Mouse (Mus musculus): ENCODE data around the gene Tnf. TPM values are rescaled to one million over a fixed set of nuclear protein-coding genes. Genes with fewer than 3 reads are reported as not detected.

The Tnf gene
- polyA plus RNA-seq, 1 experiment from 2014 or later, result not detected

- H3K4me1 ChIP-seq (replicated peaks; ENCODE audit: control insufficient read depth, insufficient read depth, low read length), result peaks cover 6% of the 10 kb centered on the region
- ATAC-seq (replicated peaks; ENCODE audit: low FRiP score), result no peak
- H3K27me3 ChIP-seq (ENCODE audit: control insufficient read depth, insufficient read depth, low read length), result no peaks in the 10 kb centered on the region
- H3K9me3 ChIP-seq (ENCODE audit: control insufficient read depth, low read length), result no peaks in the 10 kb centered on the region
- no peak overlapping the region for H3K4me3 ChIP-seq (ENCODE audit: low read depth, low read length)
- no peak overlapping the region for H3K27ac ChIP-seq (ENCODE audit: low read depth, low read length)
- no peak for DNase-seq (ENCODE audit: low spot score)
- 95% methylated on average over 16 of the region's 16 CpGs for WGBS
- H3K9ac ChIP-seq (ENCODE audit: low read length), result no peak overlapping the region
- H3K4me2 ChIP-seq (ENCODE audit: low read depth, low read length, severe bottlenecking), result no peak overlapping the region
- peaks cover 69% of the 10 kb centered on the region for H3K36me3 ChIP-seq (ENCODE audit: control insufficient read depth, insufficient read depth, low read length)
Observed at GRCm38 (mm10) chr17:35158850-35159593, 42.8 kb downstream of the Tnf start.

- Histone ChIP-seq H3K27ac (ENCODE audit: low read depth, low read length) (no peak overlapping the region), H3K9ac (ENCODE audit: low read length) (no peak overlapping the region), H3K9me3 (ENCODE audit: control insufficient read depth, low read length) (no peaks in the 10 kb centered on the region), H3K4me2 (ENCODE audit: low read depth, low read length, severe bottlenecking) (no peak overlapping the region), H3K4me1 (replicated peaks; ENCODE audit: control insufficient read depth, insufficient read depth, low read length) (peaks cover 3% of the 10 kb centered on the region), H3K27me3 (ENCODE audit: control insufficient read depth, insufficient read depth, low read length) (no peaks in the 10 kb centered on the region), H3K36me3 (ENCODE audit: control insufficient read depth, insufficient read depth, low read length) (peaks cover 81% of the 10 kb centered on the region), H3K4me3 (ENCODE audit: low read depth, low read length) (no peak overlapping the region)
- DNase-seq (ENCODE audit: low spot score), result peak; percentile 50
- WGBS, result 95% methylated on average over 8 of the region's 8 CpGs
- no peak for ATAC-seq (replicated peaks; ENCODE audit: low FRiP score)
Observed at GRCm38 (mm10) chr17:35157661-35158175, 44.1 kb downstream of the Tnf start.

- Histone ChIP-seq H3K4me3 (ENCODE audit: low read depth, low read length) (no peak overlapping the region), H3K27me3 (ENCODE audit: control insufficient read depth, insufficient read depth, low read length) (no peaks in the 10 kb centered on the region), H3K4me1 (replicated peaks; ENCODE audit: control insufficient read depth, insufficient read depth, low read length) (no peaks in the 10 kb centered on the region), H3K9ac (ENCODE audit: low read length) (no peak overlapping the region), H3K27ac (ENCODE audit: low read depth, low read length) (no peak overlapping the region), H3K4me2 (ENCODE audit: low read depth, low read length, severe bottlenecking) (no peak overlapping the region), H3K36me3 (ENCODE audit: control insufficient read depth, insufficient read depth, low read length) (peaks cover 86% of the 10 kb centered on the region), H3K9me3 (ENCODE audit: control insufficient read depth, low read length) (no peaks in the 10 kb centered on the region)
- WGBS, result 92% methylated on average over 8 of the region's 8 CpGs
- ATAC-seq (replicated peaks; ENCODE audit: low FRiP score), result no peak
- no peak for DNase-seq (ENCODE audit: low spot score)
Observed at GRCm38 (mm10) chr17:35157254-35157653, 44.6 kb downstream of the Tnf start.

- H3K9ac ChIP-seq (ENCODE audit: low read length), result no peak overlapping the region
- H3K27ac ChIP-seq (ENCODE audit: low read depth, low read length), result no peak overlapping the region
- 92% methylated on average over 33 of the region's 33 CpGs for WGBS
- H3K4me3 ChIP-seq (ENCODE audit: low read depth, low read length), result no peak overlapping the region
- no peaks in the 10 kb centered on the region for H3K9me3 ChIP-seq (ENCODE audit: control insufficient read depth, low read length)
- no peaks in the 10 kb centered on the region for H3K27me3 ChIP-seq (ENCODE audit: control insufficient read depth, insufficient read depth, low read length)
- no peak for ATAC-seq (replicated peaks; ENCODE audit: low FRiP score)
- peaks cover 85% of the 10 kb centered on the region for H3K36me3 ChIP-seq (ENCODE audit: control insufficient read depth, insufficient read depth, low read length)
- no peak for DNase-seq (ENCODE audit: low spot score)
- H3K4me2 ChIP-seq (ENCODE audit: low read depth, low read length, severe bottlenecking), result no peak overlapping the region
- H3K4me1 ChIP-seq (replicated peaks; ENCODE audit: control insufficient read depth, insufficient read depth, low read length), result no peaks in the 10 kb centered on the region
Observed at GRCm38 (mm10) chr17:35156461-35157200, 45.2 kb downstream of the Tnf start.

GRCm38 (mm10) chr17:35155451-35155850 lies 46.4 kb downstream of the Tnf start:
- WGBS, result 93% methylated on average over 12 of the region's 12 CpGs
- Histone ChIP-seq H3K4me2 (ENCODE audit: low read depth, low read length, severe bottlenecking) (no peak overlapping the region), H3K27me3 (ENCODE audit: control insufficient read depth, insufficient read depth, low read length) (no peaks in the 10 kb centered on the region), H3K36me3 (ENCODE audit: control insufficient read depth, insufficient read depth, low read length) (peaks cover 82% of the 10 kb centered on the region), H3K4me1 (replicated peaks; ENCODE audit: control insufficient read depth, insufficient read depth, low read length) (no peaks in the 10 kb centered on the region), H3K9me3 (ENCODE audit: control insufficient read depth, low read length) (no peaks in the 10 kb centered on the region), H3K9ac (ENCODE audit: low read length) (no peak overlapping the region), H3K27ac (ENCODE audit: low read depth, low read length) (no peak overlapping the region), H3K4me3 (ENCODE audit: low read depth, low read length) (no peak overlapping the region)
- ATAC-seq (replicated peaks; ENCODE audit: low FRiP score) (no peak), DNase-seq (ENCODE audit: low spot score) (peak; percentile 52)

- no peak for DNase-seq (ENCODE audit: low spot score)
- 87% methylated on average over 7 of the region's 7 CpGs for WGBS
Observed at GRCm38 (mm10) chr17:35154616-35155015, 47.2 kb downstream of the Tnf start.

GRCm38 (mm10) chr17:35153931-35154330 lies 47.9 kb downstream of the Tnf start:
- 90% methylated on average over 4 of the region's 4 CpGs for WGBS
- ATAC-seq (replicated peaks; ENCODE audit: low FRiP score) (no peak), DNase-seq (ENCODE audit: low spot score) (no peak)
- no peaks in the 10 kb centered on the region for H3K4me1 ChIP-seq (replicated peaks; ENCODE audit: control insufficient read depth, insufficient read depth, low read length)
- no peak overlapping the region for H3K9ac ChIP-seq (ENCODE audit: low read length)
- H3K36me3 ChIP-seq (ENCODE audit: control insufficient read depth, insufficient read depth, low read length), result peaks cover 81% of the 10 kb centered on the region
- no peaks in the 10 kb centered on the region for H3K9me3 ChIP-seq (ENCODE audit: control insufficient read depth, low read length)
- H3K4me3 ChIP-seq (ENCODE audit: low read depth, low read length), result no peak overlapping the region
- no peak overlapping the region for H3K27ac ChIP-seq (ENCODE audit: low read depth, low read length)
- no peaks in the 10 kb centered on the region for H3K27me3 ChIP-seq (ENCODE audit: control insufficient read depth, insufficient read depth, low read length)
- H3K4me2 ChIP-seq (ENCODE audit: low read depth, low read length, severe bottlenecking), result no peak overlapping the region

More at GRCm38 (mm10) chr17:35154616-35155015, 47.2 kb downstream of the Tnf start:
- Histone ChIP-seq H3K4me1 (replicated peaks; ENCODE audit: control insufficient read depth, insufficient read depth, low read length) (no peaks in the 10 kb centered on the region), H3K27me3 (ENCODE audit: control insufficient read depth, insufficient read depth, low read length) (no peaks in the 10 kb centered on the region), H3K36me3 (ENCODE audit: control insufficient read depth, insufficient read depth, low read length) (peaks cover 80% of the 10 kb centered on the region), H3K4me3 (ENCODE audit: low read depth, low read length) (no peak overlapping the region), H3K9me3 (ENCODE audit: control insufficient read depth, low read length) (no peaks in the 10 kb centered on the region), H3K9ac (ENCODE audit: low read length) (no peak overlapping the region), H3K27ac (ENCODE audit: low read depth, low read length) (no peak overlapping the region), H3K4me2 (ENCODE audit: low read depth, low read length, severe bottlenecking) (no peak overlapping the region)
- ATAC-seq (replicated peaks; ENCODE audit: low FRiP score), result no peak

- no peaks in the 10 kb centered on the region for H3K9me3 ChIP-seq (ENCODE audit: control insufficient read depth, low read length)
- H3K4me1 ChIP-seq (replicated peaks; ENCODE audit: control insufficient read depth, insufficient read depth, low read length), result no peaks in the 10 kb centered on the region
- H3K9ac ChIP-seq (ENCODE audit: low read length), result no peak overlapping the region
- 93% methylated on average over 9 of the region's 9 CpGs for WGBS
- H3K36me3 ChIP-seq (ENCODE audit: control insufficient read depth, insufficient read depth, low read length), result peaks cover 74% of the 10 kb centered on the region
- ATAC-seq (replicated peaks; ENCODE audit: low FRiP score), result no peak
- no peak overlapping the region for H3K4me3 ChIP-seq (ENCODE audit: low read depth, low read length)
- peak; percentile 52 for DNase-seq (ENCODE audit: low spot score)
- H3K27me3 ChIP-seq (ENCODE audit: control insufficient read depth, insufficient read depth, low read length), result no peaks in the 10 kb centered on the region
- H3K27ac ChIP-seq (ENCODE audit: low read depth, low read length), result no peak overlapping the region
- H3K4me2 ChIP-seq (ENCODE audit: low read depth, low read length, severe bottlenecking), result no peak overlapping the region
Observed at GRCm38 (mm10) chr17:35153077-35153476, 48.7 kb downstream of the Tnf start.

All from forebrain, embryonic 11.5 days (tissue).